Mouse (Mus musculus) cerebellum, adult 11 months (tissue): ENCODE measurements around the gene Gm3043.
"Not testable (repeated sequence)": the region's sequence is repeated elsewhere in the genome, so short reads cannot be mapped to it uniquely, and the experiment has no call there.

Experiments
- DNase-seq: peaks from one replicate; pipeline ENCODE4 v3.0.0; 2022

Gene Gm3043

DNA sequence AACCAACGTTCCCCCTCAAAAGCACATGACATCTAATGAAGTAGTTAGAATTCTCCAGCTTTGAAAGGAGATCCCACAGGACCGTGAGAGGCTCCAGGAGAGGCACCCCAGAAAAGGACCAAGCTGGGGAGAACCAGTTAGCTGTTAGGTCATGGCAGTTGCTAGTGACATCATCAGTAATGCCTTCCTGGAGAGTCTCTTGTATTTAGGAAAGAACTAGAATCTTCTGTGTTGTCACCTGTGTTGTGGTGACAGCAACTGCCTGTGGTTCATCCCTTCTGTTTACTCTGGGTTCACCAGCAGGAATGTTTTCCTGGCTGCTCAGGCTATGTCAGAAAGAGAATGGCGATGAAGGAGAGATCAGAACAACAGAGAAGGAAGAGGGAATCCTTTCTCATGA, at the start of gene Gm3043:
Gene Gm3043, plus strand, starts transcription at position 301 of the 400 bp plus-strand sequence.
- DNase-seq: not testable (repeated sequence)

- DNase-seq: not testable (repeated sequence)
Measured at GRCm38 (mm10) chr14:3651730-3652129, 36.9 kb upstream of the Gm3043 start, which contains the start of gene Gm3020. Gm3020 (plus strand) TSS chr14:3652030.
